Comparison of ENCODE assay signal across 10 mouse cellular contexts in the genomic region with DNA sequence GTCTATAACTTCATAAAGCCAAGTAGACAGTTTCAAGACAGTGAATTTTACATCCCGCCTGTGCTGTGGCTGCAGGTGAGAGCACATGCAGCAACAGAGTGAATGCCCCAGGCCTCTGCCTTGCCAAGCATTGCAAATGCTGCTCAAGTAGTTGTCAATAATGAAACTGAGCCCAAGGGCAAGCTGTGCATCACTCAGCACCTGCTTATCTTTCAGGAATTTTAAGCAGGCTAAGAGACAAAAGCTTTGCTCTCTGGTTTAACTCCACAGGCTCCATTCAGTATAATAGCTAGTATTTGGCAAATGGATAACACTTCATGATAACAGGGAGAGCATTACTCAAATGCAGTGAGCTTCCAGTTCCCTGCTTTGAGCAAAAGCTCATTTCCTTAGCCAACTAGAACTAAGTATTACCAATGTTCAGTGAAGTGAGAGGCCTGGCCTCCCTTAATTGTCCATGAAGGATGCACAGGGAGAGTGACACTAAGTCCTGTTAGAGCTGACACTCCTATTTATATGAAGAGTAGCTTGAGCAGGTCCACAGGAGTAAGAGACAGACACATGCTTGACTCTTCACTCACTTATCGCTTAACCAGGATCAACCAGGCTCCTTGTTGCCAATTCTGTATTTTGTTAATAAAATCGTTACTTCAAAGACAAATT.
A peak's percentile ranks its signal among the peaks of the same experiment; 100 is the strongest.
DNase-seq lines count a peak whose midpoint lies in the region; ATAC-seq lines count a peak whose summit lies in the region.
"Had no signal": no experiment of that assay in that cellular context is flagged by ENCODE, and none has a peak within 500 bp of the region (broad histone marks: within the 10 kb centered on the region; RNA-seq: fewer than 3 reads in every experiment).

No protein-coding gene starts in this region.

- H3K4me3 ChIP-seq in embryonic facial prominence, embryonic 10.5 days = no peak overlapping the region
- H3K4me3 ChIP-seq in heart, embryonic 16.5 days (ENCODE audit: low read length) = no peak overlapping the region
- H3K4me3 ChIP-seq in midbrain, embryonic 11.5 days (ENCODE audit: low read depth, low read length) = no peak overlapping the region

- H3K9ac ChIP-seq in heart, embryonic 16.5 days (ENCODE audit: low read length) = no peak overlapping the region
- no peak overlapping the region for H3K9ac ChIP-seq in midbrain, embryonic 11.5 days (ENCODE audit: low read length)

- H3K27ac ChIP-seq in embryonic facial prominence, embryonic 10.5 days (replicated peaks) = no peak overlapping the region
- H3K27ac ChIP-seq in heart, embryonic 16.5 days (ENCODE audit: low read length) = peak overlapping the region; percentile 46
- H3K27ac ChIP-seq in midbrain, embryonic 11.5 days (ENCODE audit: low read depth, low read length) = no peak overlapping the region

- intact Hi-C loops in gastrocnemius, postnatal 14 days (cut with DNase I; ENCODE audit: low total_unique reads) = no loop called here

- H3K4me1 ChIP-seq in embryonic facial prominence, embryonic 10.5 days = no peaks in the 10 kb centered on the region
- H3K4me1 ChIP-seq in heart, embryonic 16.5 days (ENCODE audit: control insufficient read depth, insufficient read depth, low read length) = peaks cover 19% of the 10 kb centered on the region
- peaks cover 6% of the 10 kb centered on the region; the same call in 1 of the 2 replicates for H3K4me1 ChIP-seq in midbrain, embryonic 11.5 days (ENCODE audit: control insufficient read depth, insufficient read depth, low read length)

- DNase-seq in embryo, embryonic 10 days (ENCODE audit: low spot score) = peak; percentile 48
- DNase-seq in embryonic facial prominence, embryonic 10.5 days (ENCODE audit: low spot score) = peak; percentile 25
- DNase-seq in midbrain, embryonic 11.5 days (ENCODE audit: low spot score, missing footprints) = peak; percentile 86
- DNase-seq in adrenal gland, postnatal 10 days = no peak
- DNase-seq in thymus, postnatal 10 days (ENCODE audit: low spot score in 2 of 2) = no peak
- DNase-seq in gastrocnemius, postnatal 14 days = no peak
- no peak for DNase-seq in kidney, postnatal 14 days

- no peaks in the 10 kb centered on the region for H3K9me3 ChIP-seq in embryonic facial prominence, embryonic 10.5 days
- no peaks in the 10 kb centered on the region for H3K9me3 ChIP-seq in heart, embryonic 16.5 days (replicated peaks; ENCODE audit: control insufficient read depth, low read length)
- no peaks in the 10 kb centered on the region for H3K9me3 ChIP-seq in midbrain, embryonic 11.5 days (ENCODE audit: control insufficient read depth, low read length)

- H3K27me3 ChIP-seq in embryonic facial prominence, embryonic 10.5 days (replicated peaks; ENCODE audit: low read depth, poor library complexity, severe bottlenecking) = no peaks in the 10 kb centered on the region
- H3K27me3 ChIP-seq in heart, embryonic 16.5 days (ENCODE audit: control insufficient read depth, insufficient read depth, low read length) = no peaks in the 10 kb centered on the region
- H3K27me3 ChIP-seq in midbrain, embryonic 11.5 days (ENCODE audit: control insufficient read depth, insufficient read depth, low read length) = no peaks in the 10 kb centered on the region

- WGBS in embryonic facial prominence, embryonic 10.5 days = 71% methylated on average over 3 of the region's 3 CpGs
- 44% methylated on average over 3 of the region's 3 CpGs for whole genome bisulfite sequencing in heart, embryonic 16.5 days
- WGBS in midbrain, embryonic 11.5 days = 64% methylated on average over 3 of the region's 3 CpGs

- peak; percentile 87 for ATAC-seq in heart, embryonic 16.5 days (replicated peaks; ENCODE audit: extremely low read depth, insufficient read depth, low FRiP score)
- peak; percentile 78 for ATAC-seq in midbrain, embryonic 11.5 days (ENCODE audit: low FRiP score)
- ATAC-seq: intestine, postnatal 0 days had no signal

- H3K36me3 ChIP-seq in embryonic facial prominence, embryonic 10.5 days (replicated peaks) = no peaks in the 10 kb centered on the region
- H3K36me3 ChIP-seq in heart, embryonic 16.5 days (ENCODE audit: control insufficient read depth, insufficient read depth) = no peaks in the 10 kb centered on the region
- no peaks in the 10 kb centered on the region for H3K36me3 ChIP-seq in midbrain, embryonic 11.5 days (ENCODE audit: control insufficient read depth, insufficient read depth, low read length)

- H3K4me2 ChIP-seq in heart, embryonic 16.5 days (ENCODE audit: low read depth, low read length) = peak overlapping the region; percentile 7; the same call in 1 of the 2 replicates
- no peak overlapping the region for H3K4me2 ChIP-seq in midbrain, embryonic 11.5 days
- H3K4me2 ChIP-seq: liver, embryonic 11.5 days had no signal

Comparison
In these comparisons a context has a peak if more than half of its experiments do, and no peak if none do; other contexts are left out.
1. DNase-seq: peak in embryo, embryonic 10 days (single experiment), embryonic facial prominence, embryonic 10.5 days (single experiment) and midbrain, embryonic 11.5 days (single experiment); none in adrenal gland, postnatal 10 days (single experiment), thymus, postnatal 10 days (0 of 2), gastrocnemius, postnatal 14 days (single experiment) and kidney, postnatal 14 days (single experiment).